Mouse (Mus musculus) hematopoietic stem cell, adult 5-6 weeks (primary cell): Measurements from ENCODE around the gene Actl6a. TPM values are rescaled to one million over a fixed set of nuclear protein-coding genes. Genes with fewer than 3 reads are reported as not detected.
"Not testable (repeated sequence)": the region's sequence is repeated elsewhere in the genome, so short reads cannot be mapped to it uniquely, and the experiment has no call there.

Experiments
- ATAC-seq, 2 experiments: fragments of 125-278 bp in 1 of 2; replicated peaks in 1 of 2; 2 replicates each; pipeline ENCODE4 v1.8.0; 2016 to 2017; ENCODE audit warnings: inconsistent platforms in 2 of 2, mild to moderate bottlenecking in 2 of 2, moderate number of reproducible peaks in 2 of 2, low read depth in 1 of 2, moderate TSS enrichment in 1 of 2; ENCODE audit not compliant: low FRiP score in 2 of 2, poor library complexity in 2 of 2, severe bottlenecking in 2 of 2, insufficient read depth in 1 of 2, low TSS enrichment in 1 of 2
- total RNA-seq: library from RNA; stranded (forward); fragments of 172-1452, 232-1000 nt; gene quantifications from 2 replicates; pipeline ENCODE4 v1.2.3, GENCODE M21; 2017

Actl6a gene
- total RNA-seq, 1 experiment from 2014 or later = 86.2 TPM

DNA sequence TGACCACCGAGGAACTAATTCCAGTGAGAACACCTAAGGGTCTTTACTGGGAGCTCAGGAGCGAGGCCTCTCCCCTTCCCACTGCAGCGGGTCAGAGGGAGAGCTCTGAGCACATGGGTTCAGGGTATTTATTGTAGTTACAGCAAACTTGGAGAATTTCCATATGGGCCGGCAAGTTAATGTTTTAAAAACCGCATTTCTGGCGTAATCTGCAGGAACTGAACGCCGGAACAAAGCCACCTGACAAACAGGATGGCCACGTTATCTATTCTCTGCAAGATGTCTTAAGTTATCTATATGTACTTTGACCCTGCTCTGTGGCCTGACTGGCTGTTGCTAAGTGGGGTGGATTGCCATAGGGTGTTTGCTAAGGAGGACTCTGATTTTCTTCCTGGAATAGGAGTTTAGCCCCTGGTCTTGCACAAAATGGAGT lies 16.5 kb upstream of the Actl6a start:
- no peak for ATAC-seq

GRCm38 (mm10) chr3:32690008-32690407 lies 16.1 kb upstream of the Actl6a start:
- no peak for ATAC-seq

GRCm38 (mm10) chr3:32690901-32691300 lies 15.2 kb upstream of the Actl6a start:
- no peak for ATAC-seq

DNA sequence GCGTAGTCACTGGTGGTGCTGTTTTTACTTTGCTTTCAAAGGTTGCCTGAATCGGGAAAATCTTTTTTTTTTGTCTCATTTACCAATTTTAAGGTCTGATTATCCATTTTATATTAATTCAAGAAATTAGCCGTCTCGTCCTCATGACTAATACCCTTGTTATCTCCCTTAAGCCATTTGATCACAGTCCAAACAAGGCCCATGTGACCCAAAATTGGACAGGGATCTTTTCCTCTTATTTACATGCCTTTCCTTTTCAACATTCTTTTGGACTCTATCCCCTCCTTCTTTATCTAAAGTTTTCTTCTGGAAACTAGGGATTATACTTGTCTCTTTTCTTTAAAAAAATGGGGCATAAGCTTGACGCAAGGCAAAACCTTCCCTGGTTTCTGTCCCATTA lies 14.3 kb upstream of the Actl6a start:
- ATAC-seq = no peak

GRCm38 (mm10) chr3:32694211-32694610 lies 11.9 kb upstream of the Actl6a start:
- no peak for ATAC-seq

DNA sequence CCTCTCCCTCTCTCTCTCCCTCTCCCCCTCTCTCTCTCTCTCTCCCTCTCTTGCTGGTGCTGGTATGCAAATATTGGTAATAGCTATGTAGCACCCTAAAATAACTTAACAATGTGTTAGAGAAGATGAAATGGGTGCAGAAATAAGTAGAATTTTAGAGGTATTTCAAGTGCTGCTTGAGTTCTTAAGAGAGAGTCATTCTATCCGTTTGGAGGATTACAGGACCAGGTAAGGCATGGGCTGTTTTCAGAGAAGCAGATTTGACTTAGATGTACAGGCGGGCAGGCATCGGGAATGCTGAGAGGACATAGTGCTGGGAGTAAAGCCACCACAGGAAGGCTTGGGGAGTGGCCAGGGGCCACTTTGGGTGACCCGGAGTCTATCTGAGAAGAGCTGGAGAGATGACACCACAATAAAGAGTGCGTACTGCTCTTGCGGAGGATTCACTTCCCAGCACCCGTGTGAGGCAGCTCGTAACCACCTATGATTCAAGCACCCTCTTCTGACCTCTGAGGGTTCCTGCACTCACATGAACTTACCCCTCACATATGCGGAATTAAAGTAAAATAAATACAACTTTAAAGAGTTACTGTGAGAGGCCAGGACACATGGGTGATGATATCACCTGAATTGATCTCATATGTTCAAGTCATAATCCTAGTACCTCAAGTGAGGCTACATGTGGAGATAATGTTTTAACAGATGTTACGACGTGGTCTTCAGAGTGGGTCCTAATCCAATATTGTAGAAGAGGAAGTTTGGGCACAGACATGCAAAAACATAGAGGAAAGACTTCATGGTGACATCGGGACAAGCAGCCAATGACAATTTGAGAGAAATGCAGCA lies 11.1 kb upstream of the Actl6a start:
- no peak for ATAC-seq

DNA sequence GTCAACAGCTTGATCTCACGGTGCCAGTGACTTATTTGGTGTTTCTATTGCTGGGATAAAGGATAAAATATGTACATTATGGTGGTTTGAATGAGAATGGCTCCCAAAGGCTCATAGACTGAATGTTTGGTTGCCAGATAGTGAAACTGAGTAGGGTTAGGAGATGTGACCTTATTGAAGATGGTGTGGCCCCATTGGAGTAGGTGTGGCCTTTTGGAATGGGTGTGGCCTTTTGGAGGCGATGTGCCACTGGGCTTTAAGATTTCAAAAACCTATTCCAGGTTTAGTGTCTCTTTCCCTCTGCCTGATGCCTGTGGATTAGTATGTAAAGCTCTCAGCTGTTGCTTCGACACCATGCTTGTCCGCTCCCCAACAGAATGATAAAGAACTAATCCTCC lies 10.5 kb upstream of the Actl6a start:
- no peak for ATAC-seq

DNA sequence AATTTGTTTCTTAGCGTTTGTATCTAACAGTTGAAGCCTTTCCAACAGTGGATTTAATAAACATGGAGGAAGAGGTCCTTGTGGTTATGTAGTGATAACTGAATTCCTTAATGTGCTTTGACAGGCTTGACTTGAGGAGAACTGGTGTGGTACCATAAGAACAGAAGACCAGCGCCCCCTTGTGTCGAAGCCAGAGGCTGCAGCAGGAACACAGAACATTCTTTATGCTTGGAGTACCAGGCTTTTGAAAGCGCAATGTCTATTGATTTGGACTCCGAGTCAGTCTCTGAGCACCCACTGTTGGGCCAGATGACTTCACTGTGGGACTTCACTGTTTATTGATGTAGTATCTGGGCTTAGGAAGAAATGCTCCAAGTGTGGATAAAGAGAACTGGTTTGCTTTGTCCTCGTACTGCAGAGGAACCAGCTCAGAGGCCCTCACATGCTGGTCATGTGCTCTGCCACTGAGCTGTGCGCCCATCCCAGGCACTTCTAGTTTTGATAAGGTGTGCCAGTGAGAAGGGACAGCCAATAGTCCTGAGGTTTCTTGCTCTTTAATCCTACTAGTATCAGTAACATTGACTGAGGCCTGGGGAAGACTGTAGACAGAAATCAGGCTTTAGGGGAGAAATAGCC lies 7.8 kb upstream of the Actl6a start:
- peak; percentile 93 to 96 for ATAC-seq

DNA sequence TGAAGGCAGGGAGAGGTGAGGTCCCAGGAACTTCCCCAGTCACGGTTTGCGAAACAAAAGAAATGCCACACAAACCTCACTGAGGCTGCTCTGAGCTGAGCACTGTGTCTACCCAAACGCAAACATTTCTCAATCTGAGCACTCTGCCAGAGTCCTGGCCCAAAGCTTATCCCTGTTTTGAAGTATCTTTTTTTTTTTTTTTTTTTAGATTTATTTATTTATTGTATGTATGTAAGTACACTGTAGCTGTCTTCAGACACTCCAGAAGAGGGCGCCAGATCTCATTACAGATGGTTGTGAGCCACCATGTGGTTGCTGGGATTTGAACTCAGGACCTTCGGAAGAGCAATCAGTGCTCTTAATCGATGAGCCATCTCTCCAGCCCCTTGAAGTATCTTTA lies 2.1 kb upstream of the Actl6a start:
- not testable (repeated sequence) for ATAC-seq

DNA sequence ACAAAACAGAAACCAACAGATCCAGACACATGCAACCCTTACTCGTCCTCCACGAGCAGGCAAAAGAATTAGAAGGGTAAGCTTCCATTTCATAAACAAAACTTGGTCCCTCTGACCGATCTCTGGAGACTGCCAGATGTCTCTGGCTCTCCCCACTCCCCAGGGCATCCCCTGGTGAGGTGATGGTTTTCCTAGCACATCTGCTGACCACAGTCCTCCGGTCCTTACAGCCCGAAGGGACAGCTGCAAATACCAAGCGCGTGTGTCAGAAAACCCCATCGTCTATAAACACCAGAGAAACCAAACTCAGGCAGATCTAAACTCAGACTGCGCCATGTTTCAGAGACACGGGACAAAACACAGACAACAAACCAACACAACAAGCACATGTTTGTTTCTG lies 1.5 kb upstream of the Actl6a start:
- ATAC-seq = not testable (repeated sequence)

GRCm38 (mm10) chr3:32708052-32708367 lies 1.9 kb downstream of the Actl6a start:
- ATAC-seq = no peak

DNA sequence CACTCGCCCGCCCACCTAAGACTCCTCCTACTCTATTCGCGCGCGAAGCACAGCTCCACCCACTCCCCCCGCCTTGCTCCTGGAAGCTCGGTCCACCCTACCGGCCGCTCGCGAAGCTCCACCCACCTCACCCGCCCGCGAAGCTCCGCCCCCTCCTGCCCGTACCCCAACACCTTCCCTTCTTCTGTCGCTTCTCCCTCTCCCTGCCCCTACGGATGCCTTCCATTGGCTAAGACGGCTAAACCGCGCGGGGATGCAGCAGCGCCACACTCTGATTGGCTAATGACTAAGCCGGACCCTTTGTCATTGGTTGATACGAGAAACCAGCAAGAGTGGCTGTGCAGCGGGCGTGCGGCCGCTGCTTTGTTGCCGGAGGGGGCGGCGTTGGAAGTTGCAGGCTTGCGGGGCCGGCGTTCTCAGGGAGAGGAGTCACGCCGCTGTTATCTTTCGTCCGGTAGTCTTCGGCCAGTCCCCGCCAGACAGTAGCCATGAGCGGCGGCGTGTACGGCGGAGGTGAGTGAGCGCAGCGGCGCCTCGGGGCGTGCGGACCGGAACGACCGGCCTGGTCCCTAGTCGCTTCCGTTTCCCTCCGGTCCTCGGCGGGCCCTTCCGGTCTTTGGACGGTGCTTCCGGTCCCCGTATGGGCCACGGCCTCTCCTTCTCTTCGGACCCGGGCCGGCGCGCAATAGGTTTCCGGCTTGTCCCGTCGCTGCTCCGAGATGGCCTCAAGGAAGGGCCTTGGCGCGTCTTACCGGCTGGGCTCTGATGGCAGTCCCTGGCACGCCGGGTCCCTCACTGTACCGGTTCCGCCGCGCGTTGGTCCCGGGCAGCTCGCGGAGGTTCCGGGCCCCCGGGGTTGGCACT lies 2.5 kb downstream of the Actl6a start:
- peak; percentile 98 to 100 for ATAC-seq

GRCm38 (mm10) chr3:32709388-32709787 lies 3.3 kb downstream of the Actl6a start:
- no peak for ATAC-seq

- ATAC-seq = no peak
These were observed 7.6 kb downstream of the Actl6a start for GRCm38 (mm10) chr3:32713711-32714110.

- not testable (repeated sequence) for ATAC-seq
These were observed 11.3 kb downstream of the Actl6a start for GRCm38 (mm10) chr3:32717403-32717802.

DNA sequence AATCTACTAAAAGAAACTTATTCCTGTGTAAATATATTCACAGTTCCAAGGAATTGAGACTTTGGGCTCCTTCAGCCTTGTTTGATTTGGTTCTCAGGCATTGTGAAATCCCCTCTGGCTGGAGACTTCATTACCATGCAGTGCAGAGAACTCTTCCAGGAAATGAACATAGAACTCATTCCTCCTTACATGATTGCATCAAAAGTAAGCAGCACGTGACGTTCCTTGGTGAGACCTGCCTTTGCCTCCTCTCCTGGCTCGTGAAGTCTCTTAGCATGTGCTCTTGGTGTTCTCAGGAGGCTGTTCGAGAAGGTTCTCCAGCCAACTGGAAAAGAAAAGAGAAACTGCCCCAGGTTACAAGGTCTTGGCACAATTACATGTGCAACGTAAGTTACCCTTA lies 12.2 kb downstream of the Actl6a start:
- no peak for ATAC-seq

DNA sequence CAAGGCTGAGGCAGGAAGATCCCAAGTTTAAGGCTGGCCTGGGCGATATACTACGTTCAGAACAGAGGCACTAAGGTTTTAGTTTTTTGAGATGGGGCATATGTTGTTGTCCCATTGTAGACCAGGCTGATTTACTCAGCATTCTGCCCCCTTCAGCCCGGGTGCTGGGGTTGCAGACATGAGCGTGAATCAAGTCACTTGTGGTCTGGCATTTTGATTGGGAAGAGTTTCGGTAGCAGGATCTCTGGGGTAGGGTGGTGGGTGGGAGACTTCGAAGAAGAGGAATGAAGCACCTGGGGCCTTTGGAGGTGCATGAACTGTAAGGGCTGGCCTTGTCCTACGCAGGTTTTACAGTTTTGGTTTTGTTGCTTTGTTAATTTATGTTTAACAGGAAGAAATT lies 18.1 kb downstream of the Actl6a start:
- no peak for ATAC-seq

GRCm38 (mm10) chr3:32725951-32726350 lies 19.9 kb downstream of the Actl6a start:
- ATAC-seq = no peak
